Mouse (Mus musculus) lung, embryonic 15.5 days (tissue): ENCODE data around the gene Calcoco1. TPM values are rescaled to one million over a fixed set of nuclear protein-coding genes. Genes with fewer than 3 reads are reported as not detected.

Experiments
- ATAC-seq: fragments of 200-750 bp; cut with Nextera tagmentation; 2 replicates; pipeline ENCODE4 v1.8.0; 2017; ENCODE audit warnings: moderate number of reproducible peaks, borderline replicate concordance; ENCODE audit not compliant: low FRiP score, low TSS enrichment; ENCODE audit errors: extremely low read depth
- H3K27ac ChIP-seq: fragments of 300-500 bp; sonication (generic); 2 replicates; pipeline ENCODE4 v1.5.1; 2015; ENCODE audit warnings: moderate library complexity, mild to moderate bottlenecking, inconsistent platforms
- H3K27me3 ChIP-seq: fragments of 300-500 bp; sonication (generic); 2 replicates; pipeline ENCODE4 v1.6.1; 2015; ENCODE audit warnings: inconsistent platforms
- H3K36me3 ChIP-seq: fragments of 300-500 bp; sonication (generic); 2 replicates; pipeline ENCODE4 v1.6.1; 2015; ENCODE audit warnings: inconsistent platforms
- H3K4me1 ChIP-seq: fragments of 300-500 bp; sonication (generic); 2 replicates; pipeline ENCODE4 v1.6.1; 2015; ENCODE audit warnings: inconsistent platforms
- H3K4me2 ChIP-seq: fragments of 300-500 bp; sonication (generic); 2 replicates; pipeline ENCODE4 v1.6.1; 2015; ENCODE audit warnings: inconsistent platforms, mild to moderate bottlenecking, moderate library complexity
- H3K4me3 ChIP-seq: fragments of 300-500 bp; sonication (generic); 2 replicates; pipeline ENCODE4 v1.5.1; 2015; ENCODE audit warnings: mild to moderate bottlenecking, inconsistent platforms
- H3K9ac ChIP-seq: fragments of 300-500 bp; sonication (generic); 2 replicates; pipeline ENCODE4 v1.6.1; 2015; ENCODE audit warnings: inconsistent platforms
- H3K9me3 ChIP-seq: fragments of 300-500 bp; sonication (generic); 2 replicates; pipeline ENCODE4 v1.6.1; 2016; ENCODE audit warnings: inconsistent platforms
- WGBS: fragments of 180-500 bp; shearing (Covaris S2); methylation state at CpG from one replicate; pipeline ENCODE4 v1.1.7; 2015; 5-methylcytosine and 5-hydroxymethylcytosine counted together
- polyA plus RNA-seq: library from polyadenylated mRNA; unstranded; fragments of >200 nt; fragmentation: Nextera tagmentation; extraction: Ambion mirVana; gene quantifications from 2 replicates; pipeline ENCODE4 v1.2.1, GENCODE M21; 2015

Calcoco1 gene
- 48.0 and 51.4 TPM in 2 replicates for polyA plus RNA-seq

DNA sequence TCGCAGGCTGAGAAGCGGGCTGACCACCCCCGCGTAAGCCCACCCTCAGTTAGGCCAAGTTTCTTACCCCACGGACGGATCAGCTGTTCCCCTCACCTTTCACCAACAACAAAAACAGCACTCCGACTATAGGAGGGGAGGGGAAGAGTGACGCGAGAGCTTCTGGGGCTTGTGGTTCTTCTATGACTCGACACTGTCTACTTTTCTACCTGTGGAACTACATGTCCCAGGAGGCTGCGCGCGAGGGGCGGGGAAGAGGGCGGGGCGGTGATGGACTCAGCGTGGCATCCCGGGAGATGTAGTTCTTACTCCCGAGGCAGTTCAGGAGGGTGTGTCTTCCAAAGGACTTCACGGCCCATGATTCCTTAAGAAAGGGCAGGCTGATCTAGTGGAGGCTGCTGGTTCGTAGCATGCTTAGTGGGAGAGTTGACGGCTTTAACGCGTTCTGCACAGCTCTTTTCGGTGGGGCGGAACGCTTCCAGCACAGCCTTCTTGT lies at the start of gene Calcoco1:
TSS of gene Calcoco1 (minus strand) at position 199 of the 496 bp plus-strand sequence.
- Histone ChIP-seq H3K4me2 (peak within 1 kb of the TSS; percentile 63), H3K4me1 (peaks cover 12% of the 10 kb centered on the region), H3K9ac (peak within 1 kb of the TSS; percentile 54), H3K27me3 (no peaks in the 10 kb centered on the region), H3K36me3 (no peaks in the 10 kb centered on the region), H3K4me3 (peak within 1 kb of the TSS; percentile 63), H3K9me3 (no peaks in the 10 kb centered on the region), H3K27ac (peak within 1 kb of the TSS; percentile 79)
- WGBS: under 1% methylated on average over 27 of the region's 27 CpGs
- ATAC-seq: peak; percentile 99

DNA sequence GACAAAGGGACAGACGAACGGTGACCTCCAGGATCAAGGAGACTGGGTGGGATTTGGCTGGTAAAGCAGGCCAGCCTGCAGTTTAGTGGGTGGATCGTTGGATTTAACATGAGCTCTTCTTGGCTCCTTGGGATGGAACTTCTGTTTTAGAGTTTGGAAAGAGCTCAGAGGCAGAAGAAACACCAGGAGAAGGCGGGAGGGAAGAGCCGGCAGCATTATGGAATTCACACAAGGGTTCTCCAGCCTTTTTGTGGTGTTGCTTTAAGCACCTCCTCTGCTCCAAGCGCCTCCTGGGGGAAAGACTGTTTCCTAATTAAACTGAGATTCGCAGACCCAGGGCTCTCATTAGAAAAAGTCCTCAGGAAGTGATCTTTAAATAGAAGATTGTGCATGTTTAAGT lies 48.9 kb upstream of the Calcoco1 start:
- Histone ChIP-seq H3K4me1 (no peaks in the 10 kb centered on the region), H3K4me3 (no peak overlapping the region), H3K36me3 (no peaks in the 10 kb centered on the region), H3K27ac (no peak overlapping the region), H3K9me3 (no peaks in the 10 kb centered on the region), H3K4me2 (no peak overlapping the region), H3K27me3 (peaks cover 21% of the 10 kb centered on the region), H3K9ac (no peak overlapping the region)
- ATAC-seq: no peak
- WGBS: 35% methylated on average over 7 of the region's 7 CpGs

DNA sequence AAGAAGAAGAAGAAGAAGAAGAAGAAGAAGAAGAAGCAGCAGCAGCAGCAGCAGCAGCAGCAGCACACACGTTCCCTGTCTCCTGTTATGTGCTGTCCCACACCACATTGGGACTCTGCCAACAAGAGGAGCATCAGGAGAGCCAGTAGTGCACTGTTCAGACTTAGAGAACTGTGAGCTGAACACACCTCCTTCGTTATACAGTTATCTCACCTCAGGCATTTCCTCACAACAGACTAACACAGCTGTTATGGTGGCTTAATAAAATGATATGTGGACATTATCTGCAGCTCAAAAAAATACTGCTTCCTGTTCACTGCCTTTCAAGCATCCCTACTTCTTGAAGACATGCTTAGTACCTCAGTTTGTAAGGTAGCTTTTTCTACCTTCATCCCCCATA lies 43.2 kb upstream of the Calcoco1 start:
- H3K4me3 ChIP-seq: no peak overlapping the region
- H3K9me3 ChIP-seq: no peaks in the 10 kb centered on the region
- no peaks in the 10 kb centered on the region for H3K4me1 ChIP-seq
- whole genome bisulfite sequencing: 38% methylated on average over 2 of the region's 2 CpGs
- H3K27me3 ChIP-seq: peaks cover 46% of the 10 kb centered on the region
- no peak for ATAC-seq
- no peak overlapping the region for H3K27ac ChIP-seq
- H3K9ac ChIP-seq: no peak overlapping the region
- H3K4me2 ChIP-seq: no peak overlapping the region
- no peaks in the 10 kb centered on the region for H3K36me3 ChIP-seq

DNA sequence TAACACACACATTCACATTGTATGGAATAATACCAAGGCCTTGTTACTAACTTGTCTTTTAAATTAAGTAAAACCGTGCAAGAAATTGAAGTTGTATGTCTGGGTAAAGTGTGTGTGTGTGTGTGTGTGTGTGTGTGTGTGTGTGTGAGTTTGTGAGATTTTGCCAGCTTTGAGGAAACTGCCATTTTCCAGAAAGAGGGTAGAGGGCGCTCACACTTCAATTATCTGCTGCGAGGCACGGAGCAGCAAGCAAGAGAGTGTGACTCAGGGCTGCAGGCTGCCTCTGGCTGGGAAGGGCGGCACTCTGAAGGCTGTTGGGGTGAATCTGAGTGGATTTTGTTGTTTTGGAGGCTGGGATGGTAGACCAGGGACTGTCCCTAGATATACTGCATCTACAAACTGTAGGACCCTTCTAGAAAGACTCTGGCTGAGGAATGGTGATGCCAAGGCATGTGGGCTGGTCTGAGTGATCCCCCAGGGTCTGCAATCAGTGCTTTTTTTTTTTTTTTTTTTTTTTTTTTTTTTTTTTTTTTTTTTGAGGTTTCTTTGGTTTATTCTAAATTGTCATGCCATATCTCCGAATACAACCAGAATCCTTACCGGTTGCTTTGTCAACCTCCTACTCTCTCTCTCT lies 39.9 kb upstream of the Calcoco1 start:
- Histone ChIP-seq H3K9me3 (no peaks in the 10 kb centered on the region), H3K9ac (no peak overlapping the region), H3K27me3 (peaks cover 69% of the 10 kb centered on the region), H3K27ac (no peak overlapping the region), H3K4me1 (no peaks in the 10 kb centered on the region), H3K4me2 (no peak overlapping the region), H3K36me3 (no peaks in the 10 kb centered on the region), H3K4me3 (no peak overlapping the region)
- WGBS: 7% methylated on average over 7 of the region's 7 CpGs
- ATAC-seq: 0 out of 2 replicates have a peak, but pooled peaks have one; percentile 23

DNA sequence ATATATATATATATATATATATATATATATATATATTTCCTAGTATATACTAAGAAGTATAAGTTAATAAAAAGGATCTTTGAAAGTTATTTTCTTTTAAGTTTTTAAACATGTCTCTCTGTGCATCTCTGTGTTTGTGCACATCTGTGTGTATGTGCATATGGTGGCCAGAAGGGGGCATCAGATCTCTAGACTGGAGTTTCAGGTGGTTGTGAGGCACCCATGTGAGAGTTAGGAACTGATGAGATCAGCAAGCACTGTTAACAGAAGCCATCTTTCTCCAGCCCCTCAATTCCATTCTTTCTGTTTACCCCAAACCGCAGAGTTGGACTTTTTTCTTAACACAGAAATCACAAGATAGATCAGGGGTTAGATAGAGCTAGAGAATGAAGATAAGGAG lies 35.7 kb upstream of the Calcoco1 start:
- 97% methylated on average over 1 of the region's 1 CpGs for WGBS
- Histone ChIP-seq H3K36me3 (no peaks in the 10 kb centered on the region), H3K27me3 (peaks cover 78% of the 10 kb centered on the region), H3K4me1 (no peaks in the 10 kb centered on the region), H3K27ac (no peak overlapping the region), H3K4me3 (no peak overlapping the region), H3K9ac (no peak overlapping the region), H3K9me3 (no peaks in the 10 kb centered on the region), H3K4me2 (no peak overlapping the region)
- ATAC-seq: no peak

DNA sequence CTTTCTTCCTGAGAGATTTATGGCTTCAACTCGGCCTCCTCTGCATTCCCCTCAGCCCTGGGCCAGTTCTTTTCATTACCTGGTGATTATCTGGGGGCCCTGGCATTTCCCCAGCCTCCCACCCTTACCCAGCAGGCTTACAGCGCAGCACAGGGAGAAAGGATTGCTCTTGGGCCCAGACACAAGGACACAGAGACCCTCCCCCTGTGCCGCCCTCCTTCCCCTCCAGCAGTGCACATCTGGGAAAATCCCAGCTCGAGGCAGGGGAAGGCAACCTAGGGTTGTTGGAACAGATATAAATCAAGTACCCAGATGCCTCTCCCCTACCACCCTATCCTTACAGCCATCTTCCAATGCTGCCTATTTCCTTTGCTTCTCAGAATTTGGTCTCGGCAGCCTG lies 33.1 kb upstream of the Calcoco1 start:
- Histone ChIP-seq H3K27ac (no peak overlapping the region), H3K9me3 (no peaks in the 10 kb centered on the region), H3K4me1 (no peaks in the 10 kb centered on the region), H3K4me3 (no peak overlapping the region), H3K9ac (no peak overlapping the region), H3K27me3 (peaks cover 82% of the 10 kb centered on the region), H3K36me3 (no peaks in the 10 kb centered on the region), H3K4me2 (no peak overlapping the region)
- no peak for ATAC-seq
- 49% methylated on average over 5 of the region's 5 CpGs for WGBS

DNA sequence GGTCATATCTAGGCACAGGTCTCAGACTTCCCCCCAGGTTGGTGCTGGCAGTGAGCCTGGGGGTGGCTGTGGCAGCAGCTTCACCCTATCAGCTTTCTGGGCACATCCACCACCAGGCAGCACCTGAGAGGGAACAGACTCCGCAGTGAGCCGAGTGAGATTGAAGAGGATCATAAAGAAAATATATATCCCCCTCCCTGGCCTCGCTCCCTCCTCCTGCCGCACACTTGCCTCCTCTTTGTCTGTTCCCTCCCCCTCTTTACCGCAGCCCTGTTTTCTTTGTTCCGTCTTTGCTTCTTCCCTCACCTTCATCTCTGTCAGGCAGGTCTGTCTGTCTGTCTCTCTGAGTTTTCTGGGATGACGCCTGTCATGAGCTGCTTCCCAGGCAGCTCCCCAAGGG lies 32.4 kb upstream of the Calcoco1 start:
- Histone ChIP-seq H3K27ac (no peak overlapping the region), H3K4me3 (no peak overlapping the region), H3K27me3 (peaks cover 80% of the 10 kb centered on the region), H3K9ac (no peak overlapping the region), H3K36me3 (no peaks in the 10 kb centered on the region), H3K4me2 (no peak overlapping the region), H3K4me1 (no peaks in the 10 kb centered on the region), H3K9me3 (no peaks in the 10 kb centered on the region)
- WGBS: 49% methylated on average over 7 of the region's 7 CpGs
- no peak for ATAC-seq

DNA sequence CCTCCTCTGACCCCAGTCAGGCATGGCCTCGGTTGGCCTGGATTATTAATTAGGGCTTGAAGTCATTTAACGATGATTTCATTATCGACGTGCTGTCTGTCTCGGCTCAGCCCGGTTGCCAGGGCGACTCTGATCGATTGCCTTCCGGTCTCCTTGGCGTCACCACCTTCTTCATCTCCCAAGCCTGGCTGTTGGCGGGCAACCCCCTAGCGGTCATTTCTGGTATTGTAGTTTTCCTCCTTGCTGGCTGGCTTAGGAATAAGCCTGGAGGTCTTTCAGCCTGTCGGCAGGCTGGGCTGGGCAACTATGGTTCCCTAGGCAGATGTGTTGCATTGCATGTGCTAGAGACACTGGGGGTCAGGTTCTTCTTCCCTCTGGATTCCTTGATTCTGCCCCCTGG lies 31.2 kb upstream of the Calcoco1 start:
- Histone ChIP-seq H3K9ac (no peak overlapping the region), H3K4me1 (no peaks in the 10 kb centered on the region), H3K4me2 (no peak overlapping the region), H3K27ac (no peak overlapping the region), H3K4me3 (no peak overlapping the region), H3K36me3 (no peaks in the 10 kb centered on the region), H3K27me3 (peaks cover 84% of the 10 kb centered on the region), H3K9me3 (no peaks in the 10 kb centered on the region)
- no peak for ATAC-seq
- WGBS: 5% methylated on average over 13 of the region's 13 CpGs

DNA sequence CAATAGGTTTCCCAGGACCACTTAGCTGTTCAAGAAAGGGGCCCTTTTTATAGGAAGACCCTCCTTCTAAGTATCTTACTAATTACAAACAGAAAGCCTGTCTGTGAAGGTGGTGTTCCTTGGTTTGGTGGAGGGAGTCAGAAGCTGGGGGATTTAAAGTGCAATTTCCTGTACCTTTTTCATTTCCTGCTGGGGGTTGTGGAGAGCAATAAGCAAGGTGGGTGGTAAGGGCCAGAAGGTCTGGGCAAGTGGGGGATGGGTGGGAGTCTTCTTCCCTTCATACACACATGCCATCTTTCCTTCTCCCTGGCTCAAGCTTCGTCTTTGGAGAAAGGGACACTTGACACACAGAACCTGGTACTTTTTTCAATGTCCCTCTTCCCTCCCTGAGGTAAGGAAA lies 30.2 kb upstream of the Calcoco1 start:
- H3K36me3 ChIP-seq: no peaks in the 10 kb centered on the region
- H3K4me1 ChIP-seq: peaks cover 4% of the 10 kb centered on the region
- H3K9me3 ChIP-seq: no peaks in the 10 kb centered on the region
- H3K27ac ChIP-seq: no peak overlapping the region
- H3K4me2 ChIP-seq: no peak overlapping the region
- H3K4me3 ChIP-seq: no peak overlapping the region
- no peak overlapping the region for H3K9ac ChIP-seq
- ATAC-seq: no peak
- 71% methylated on average over 1 of the region's 1 CpGs for WGBS
- H3K27me3 ChIP-seq: peaks cover 89% of the 10 kb centered on the region

DNA sequence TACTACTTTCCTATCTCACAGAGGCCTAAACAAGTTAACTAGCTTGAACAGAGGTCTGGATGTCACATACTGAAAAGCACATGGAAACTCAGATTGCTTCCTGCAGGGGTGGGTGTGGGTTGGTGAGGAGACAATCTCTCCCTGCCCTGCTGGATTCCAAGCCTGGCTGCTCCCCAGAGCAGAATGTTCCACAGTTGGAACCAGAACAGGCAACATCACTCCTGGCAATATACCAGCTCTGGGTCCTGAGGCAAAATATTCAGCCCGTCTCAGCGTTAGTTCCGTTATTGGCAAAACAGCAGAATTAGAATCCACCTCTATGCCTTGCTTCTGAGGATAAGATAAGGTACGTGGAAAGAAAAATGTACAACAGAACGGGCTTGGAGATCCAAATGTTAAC lies 28.3 kb upstream of the Calcoco1 start:
- H3K27me3 ChIP-seq: peaks cover 90% of the 10 kb centered on the region
- H3K27ac ChIP-seq: no peak overlapping the region
- no peak overlapping the region for H3K4me3 ChIP-seq
- no peaks in the 10 kb centered on the region for H3K9me3 ChIP-seq
- peaks cover 14% of the 10 kb centered on the region for H3K4me1 ChIP-seq
- H3K4me2 ChIP-seq: no peak overlapping the region
- no peak for ATAC-seq
- no peaks in the 10 kb centered on the region for H3K36me3 ChIP-seq
- WGBS: 71% methylated on average over 5 of the region's 5 CpGs
- no peak overlapping the region for H3K9ac ChIP-seq

DNA sequence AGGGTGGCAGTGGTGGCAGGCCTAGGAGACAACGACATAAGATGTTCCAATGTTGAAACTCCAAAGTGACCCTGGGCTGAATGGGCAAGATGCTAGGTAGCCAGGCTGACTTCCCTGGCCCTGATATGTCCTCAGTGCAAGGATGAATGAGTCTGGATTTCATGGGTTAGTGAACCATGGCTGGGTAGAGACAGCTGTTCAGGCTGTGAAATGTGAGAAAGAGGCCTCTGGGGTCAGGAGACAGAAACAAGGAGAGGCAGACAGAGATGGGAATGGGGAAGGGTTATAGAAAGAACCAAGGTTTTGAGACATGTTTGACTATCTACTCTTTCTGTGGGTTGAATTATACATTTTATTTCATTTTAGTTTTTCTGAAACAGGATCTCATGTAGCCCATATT lies 27.1 kb upstream of the Calcoco1 start:
- Histone ChIP-seq H3K4me1 (peaks cover 14% of the 10 kb centered on the region), H3K4me3 (no peak overlapping the region), H3K4me2 (no peak overlapping the region), H3K9me3 (no peaks in the 10 kb centered on the region), H3K36me3 (no peaks in the 10 kb centered on the region), H3K27ac (no peak overlapping the region), H3K27me3 (peaks cover 90% of the 10 kb centered on the region), H3K9ac (no peak overlapping the region)
- 79% methylated on average over 1 of the region's 1 CpGs for WGBS
- ATAC-seq: no peak

DNA sequence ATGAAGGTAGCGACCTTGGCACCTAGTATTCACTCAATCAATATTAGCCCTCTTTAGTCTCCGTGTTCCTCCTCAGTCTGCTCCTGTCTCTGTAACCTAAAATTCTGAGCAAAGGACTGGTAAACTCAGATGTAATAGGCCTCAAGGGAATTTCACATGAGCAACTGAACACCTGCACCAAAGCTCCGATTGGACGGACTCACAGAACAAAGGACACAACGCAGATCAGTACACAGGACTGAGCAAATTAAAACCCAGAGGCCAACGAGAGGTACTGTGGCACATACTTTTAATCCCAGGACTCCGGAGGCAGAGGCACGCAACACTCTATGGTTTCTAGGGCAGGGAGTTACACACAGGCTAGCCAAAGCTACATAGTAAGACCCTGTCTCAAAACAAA lies 25.9 kb upstream of the Calcoco1 start:
- Histone ChIP-seq H3K36me3 (no peaks in the 10 kb centered on the region), H3K27ac (no peak overlapping the region), H3K9me3 (no peaks in the 10 kb centered on the region), H3K4me3 (no peak overlapping the region), H3K27me3 (peaks cover 97% of the 10 kb centered on the region), H3K4me2 (peak overlapping the region; percentile 98; the same call in 1 of the 2 replicates), H3K4me1 (peaks cover 14% of the 10 kb centered on the region), H3K9ac (no peak overlapping the region)
- no peak for ATAC-seq
- 28% methylated on average over 8 of the region's 8 CpGs for WGBS
